Mouse (Mus musculus) induced T-regulatory cell, adult 2 months (primary cell): Measurements from ENCODE around the gene Pde4c.
A peak's percentile ranks its signal among the peaks of the same experiment; 100 is the strongest.

Experiments
- DNase-seq: peaks from one replicate; pipeline ENCODE4 v3.0.0-alpha.2; 2012; ENCODE audit warnings: low read depth

Gene Pde4c

GRCm38 (mm10) chr8:70720739-70721138, 2.8 kb upstream of the Pde4c start:
- DNase-seq, result peak; percentile 92

- DNase-seq, result no peak
Measured at GRCm38 (mm10) chr8:70721601-70722000, 1.9 kb upstream of the Pde4c start.

GRCm38 (mm10) chr8:70724216-70724615, 696 bp downstream of the Pde4c start:
- DNase-seq, result no peak

- DNase-seq, result no peak
Measured at GRCm38 (mm10) chr8:70725792-70726447, 2.4 kb downstream of the Pde4c start.

- DNase-seq, result no peak
Measured at GRCm38 (mm10) chr8:70726721-70727120, 3.2 kb downstream of the Pde4c start.

- DNase-seq, result peak; percentile 78
Measured at GRCm38 (mm10) chr8:70729808-70730475, 6.4 kb downstream of the Pde4c start.

- no peak for DNase-seq
Measured at GRCm38 (mm10) chr8:70730956-70731355, 7.4 kb downstream of the Pde4c start.

GRCm38 (mm10) chr8:70737705-70738104, 14.2 kb downstream of the Pde4c start:
- no peak for DNase-seq

GRCm38 (mm10) chr8:70738211-70738610, 14.7 kb downstream of the Pde4c start:
- DNase-seq, result no peak

GRCm38 (mm10) chr8:70741661-70742060, 18.1 kb downstream of the Pde4c start:
- DNase-seq, result no peak

GRCm38 (mm10) chr8:70742176-70742575, 18.7 kb downstream of the Pde4c start:
- no peak for DNase-seq

GRCm38 (mm10) chr8:70742981-70743655, 19.6 kb downstream of the Pde4c start:
- peak; percentile 53 for DNase-seq

GRCm38 (mm10) chr8:70743656-70744590, 20.4 kb downstream of the Pde4c start:
- peak; percentile 71 for DNase-seq

- peak; percentile 75 for DNase-seq
Measured at GRCm38 (mm10) chr8:70744806-70745205, 21.3 kb downstream of the Pde4c start.

- no peak for DNase-seq
Measured at GRCm38 (mm10) chr8:70745691-70746220, 22.2 kb downstream of the Pde4c start.

GRCm38 (mm10) chr8:70746676-70747075, 23.2 kb downstream of the Pde4c start:
- no peak for DNase-seq

- no peak for DNase-seq
Measured at GRCm38 (mm10) chr8:70747211-70747890, 23.8 kb downstream of the Pde4c start.

- DNase-seq, result no peak
Measured at GRCm38 (mm10) chr8:70748246-70749096, 25.0 kb downstream of the Pde4c start.

GRCm38 (mm10) chr8:70749097-70749674, 25.7 kb downstream of the Pde4c start:
- DNase-seq, result no peak

GRCm38 (mm10) chr8:70750128-70750680, 26.7 kb downstream of the Pde4c start:
- DNase-seq, result no peak
